Mouse (Mus musculus) liver, adult 2 months (tissue): ENCODE measurements around the gene Gtpbp3. TPM values are rescaled to one million over a fixed set of nuclear protein-coding genes. Genes with fewer than 3 reads are reported as not detected.

Experiments
- DNase-seq: peaks from one replicate; pipeline ENCODE4 v3.0.0-alpha.2; 2011; ENCODE audit warnings: low read depth, low spot score; ENCODE audit errors: extremely low read depth
- H3K27ac ChIP-seq: fragments of 200-500 bp; replicated peaks from 2 replicates; pipeline ENCODE4 v1.5.1; 2012; ENCODE audit warnings: low read depth, mild to moderate bottlenecking, control low read depth, inconsistent platforms, low read length; ENCODE audit not compliant: insufficient read depth
- H3K27me3 ChIP-seq: fragments of 200-500 bp; 2 replicates; pipeline ENCODE4 v1.6.1; 2012; ENCODE audit warnings: mild to moderate bottlenecking, moderate library complexity, low read length, inconsistent platforms; ENCODE audit not compliant: control insufficient read depth, insufficient read depth
- H3K36me3 ChIP-seq: fragments of 200-500 bp; 2 replicates; pipeline ENCODE4 v1.6.1; 2012; ENCODE audit warnings: low read length, inconsistent platforms; ENCODE audit not compliant: control insufficient read depth, insufficient read depth
- H3K4me1 ChIP-seq: fragments of 200-500 bp; 2 replicates; pipeline ENCODE4 v1.6.1; 2011; ENCODE audit warnings: low read length; ENCODE audit not compliant: control insufficient read depth, insufficient read depth
- H3K4me3 ChIP-seq: fragments of 200-500 bp; 2 replicates; pipeline ENCODE4 v1.5.1; 2011; ENCODE audit warnings: low read depth, mild to moderate bottlenecking, control low read depth, low read length, moderate library complexity; ENCODE audit not compliant: insufficient read depth
- H3K79me2 ChIP-seq: fragments of 200-500 bp; 2 replicates; pipeline ENCODE4 v1.6.1; 2012; ENCODE audit warnings: inconsistent platforms, mild to moderate bottlenecking, low read length, moderate library complexity; ENCODE audit not compliant: control insufficient read depth, insufficient read depth
- H3K9ac ChIP-seq: fragments of 200-500 bp; 2 replicates; pipeline ENCODE4 v1.6.1; 2012; ENCODE audit warnings: low read depth, mild to moderate bottlenecking, control low read depth, inconsistent platforms, low read length
- CTCF ChIP-seq: fragments of 200-500 bp; IDR thresholded peaks from 2 replicates; pipeline ENCODE4 v1.5.1; 2011; ENCODE audit warnings: low read depth, low read length, control low read depth
- POLR2A ChIP-seq: fragments of 200-500 bp; IDR thresholded peaks from 2 replicates; pipeline ENCODE4 v1.6.1; 2011; ENCODE audit warnings: low read length, control low read depth; ENCODE audit not compliant: insufficient read depth; ENCODE audit errors: extremely low read depth
- WGBS: fragments of 180-500 bp; shearing (Covaris S2); methylation state at CpG from one replicate; pipeline ENCODE4 v1.1.7; 2018; 5-methylcytosine and 5-hydroxymethylcytosine counted together
- polyA plus RNA-seq: library from polyadenylated mRNA; depleted of rRNA; stranded (reverse); fragments of >200 nt; gene quantifications from 2 replicates; pipeline ENCODE4 v1.2.3, GENCODE M21; 2012
- total RNA-seq: library from RNA; depleted of rRNA; stranded (reverse); fragments of >200 nt; gene quantifications from 2 replicates; pipeline ENCODE4 v1.2.3, GENCODE M21; 2014

Gene Gtpbp3
- total and polyA plus RNA-seq, 2 experiments = 11.6 to 15.5 TPM

DNA sequence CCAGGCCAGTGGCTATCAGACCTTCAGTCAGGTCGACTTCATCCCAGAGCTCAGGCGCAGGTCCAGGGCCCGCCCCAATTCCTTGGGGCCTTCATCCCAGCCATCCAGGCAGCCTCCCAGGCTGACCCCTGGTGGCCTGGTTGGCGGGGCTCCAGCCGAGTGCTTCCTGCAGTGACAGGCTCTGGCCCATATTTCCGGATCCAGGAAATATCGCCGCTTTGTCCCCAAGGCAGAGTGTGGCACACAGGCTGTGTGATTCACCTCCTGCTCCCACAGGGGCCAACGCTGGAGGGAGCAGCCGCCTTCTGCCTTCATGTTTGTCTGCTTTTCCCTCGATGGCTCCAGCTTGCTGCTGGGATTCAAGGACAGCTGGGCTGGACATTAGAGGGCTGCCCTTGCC, 8.6 kb downstream of the Gtpbp3 start:
- TF ChIP-seq CTCF (peak; percentile 45), POLR2A (no peak)
- H3K4me3 ChIP-seq = no peak overlapping the region
- peak; percentile 56 for DNase-seq
- peaks cover 16% of the 10 kb centered on the region for H3K4me1 ChIP-seq
- no peak overlapping the region for H3K9ac ChIP-seq
- no peaks in the 10 kb centered on the region for H3K27me3 ChIP-seq
- no peaks in the 10 kb centered on the region for H3K79me2 ChIP-seq
- 23% methylated on average over 11 of the region's 11 CpGs for WGBS
- peak overlapping the region; percentile 64 for H3K27ac ChIP-seq
- no peaks in the 10 kb centered on the region for H3K36me3 ChIP-seq

GRCm38 (mm10) chr8:71497077-71497645, 9.3 kb downstream of the Gtpbp3 start:
- H3K27ac ChIP-seq = no peak overlapping the region; the same call in 1 of the 2 replicates
- H3K9ac ChIP-seq = no peak overlapping the region
- 95% methylated on average over 1 of the region's 1 CpGs for WGBS
- H3K27me3 ChIP-seq = no peaks in the 10 kb centered on the region
- H3K79me2 ChIP-seq = no peaks in the 10 kb centered on the region
- peaks cover 16% of the 10 kb centered on the region for H3K4me1 ChIP-seq
- TF ChIP-seq POLR2A (no peak), CTCF (no peak)
- no peaks in the 10 kb centered on the region for H3K36me3 ChIP-seq
- DNase-seq = peak; percentile 37
- no peak overlapping the region for H3K4me3 ChIP-seq

DNA sequence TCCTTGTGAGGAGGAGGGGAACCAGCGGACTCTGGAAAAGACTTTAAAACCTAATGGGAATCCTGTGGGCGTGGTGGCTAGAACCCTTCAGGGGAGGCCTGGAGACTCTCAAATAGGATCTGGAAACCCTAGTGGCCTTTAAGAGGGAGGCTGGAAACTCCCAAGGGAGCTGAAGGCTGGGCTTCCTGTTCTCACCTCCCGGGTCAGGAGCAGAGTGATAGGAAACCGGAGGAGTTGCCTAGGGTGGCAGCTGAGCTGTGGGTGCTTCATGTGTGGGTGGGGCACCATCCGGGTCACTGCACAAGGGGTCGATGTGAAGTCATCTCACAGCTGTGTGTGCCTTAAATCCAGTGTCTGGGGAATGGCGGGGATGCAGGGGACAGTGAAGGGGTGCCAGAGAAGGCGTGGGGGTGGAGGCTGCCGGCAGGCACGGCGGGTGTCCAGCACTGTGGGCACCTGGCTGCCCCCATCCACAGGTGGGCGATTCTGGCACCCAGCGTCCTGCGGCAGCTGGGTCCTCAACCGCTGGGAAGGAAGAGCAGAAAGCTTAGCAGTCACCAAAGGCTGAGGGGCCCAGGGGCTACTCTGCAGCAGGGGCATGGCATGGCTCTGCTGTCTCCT, 10.1 kb downstream of the Gtpbp3 start:
- H3K4me3 ChIP-seq = no peak overlapping the region
- peaks cover 16% of the 10 kb centered on the region for H3K4me1 ChIP-seq
- H3K36me3 ChIP-seq = no peaks in the 10 kb centered on the region
- DNase-seq = no peak
- H3K79me2 ChIP-seq = no peaks in the 10 kb centered on the region
- no peaks in the 10 kb centered on the region for H3K27me3 ChIP-seq
- H3K27ac ChIP-seq = peak overlapping the region; percentile 58
- H3K9ac ChIP-seq = peak overlapping the region; percentile 24
- 34% methylated on average over 15 of the region's 15 CpGs for WGBS
- TF ChIP-seq POLR2A (no peak), CTCF (no peak)

GRCm38 (mm10) chr8:71498816-71499690, 11.2 kb downstream of the Gtpbp3 start:
- H3K27ac ChIP-seq = peak overlapping the region; percentile 58
- peaks cover 16% of the 10 kb centered on the region for H3K4me1 ChIP-seq
- 46% methylated on average over 16 of the region's 16 CpGs for WGBS
- DNase-seq = peak; percentile 36
- no peaks in the 10 kb centered on the region for H3K36me3 ChIP-seq
- H3K79me2 ChIP-seq = no peaks in the 10 kb centered on the region
- no peak overlapping the region for H3K9ac ChIP-seq
- TF ChIP-seq POLR2A (no peak), CTCF (no peak)
- H3K4me3 ChIP-seq = no peak overlapping the region
- no peaks in the 10 kb centered on the region for H3K27me3 ChIP-seq

DNA sequence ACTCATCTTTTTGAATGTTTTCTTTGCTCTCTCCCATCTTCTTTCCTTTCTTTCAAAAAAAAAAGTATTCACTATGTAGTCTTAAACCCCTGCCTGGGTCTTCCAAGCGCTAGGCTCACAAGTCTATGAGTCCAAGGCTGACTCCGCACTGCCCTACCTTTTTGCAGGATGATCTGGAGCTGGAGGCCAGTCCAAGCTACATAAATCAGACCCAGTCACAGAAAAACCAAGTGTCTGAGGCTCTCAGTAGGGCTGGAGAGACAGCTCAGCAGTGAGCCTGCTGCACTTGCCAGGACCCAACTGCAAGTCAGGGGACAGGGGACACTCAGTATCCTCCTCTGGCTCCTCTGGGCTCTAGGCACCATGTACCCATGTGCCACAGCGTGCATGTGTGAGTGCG, 16.4 kb downstream of the Gtpbp3 start:
- no peak for DNase-seq
- H3K27ac ChIP-seq = no peak overlapping the region
- no peak overlapping the region for H3K9ac ChIP-seq
- no peaks in the 10 kb centered on the region for H3K4me1 ChIP-seq
- no peak overlapping the region for H3K4me3 ChIP-seq
- H3K79me2 ChIP-seq = no peaks in the 10 kb centered on the region
- 93% methylated on average over 4 of the region's 4 CpGs for WGBS
- TF ChIP-seq CTCF = no peak
- TF ChIP-seq POLR2A = no peak
- no peaks in the 10 kb centered on the region for H3K36me3 ChIP-seq
- H3K27me3 ChIP-seq = 0 out of 2 replicates have a peak, but pooled peaks cover 3% of the 10 kb centered on the region
